ENCODE assay signal across 8 mouse cellular contexts in genomic region chr12:54862606-54863535, GRCm38 (mm10). TPM values are rescaled to one million over a fixed set of nuclear protein-coding genes. Genes with fewer than 3 reads are reported as not detected.
DNase-seq lines count a peak whose midpoint lies in the region; ATAC-seq lines count a peak whose summit lies in the region.

Gene Cfl2, minus strand, starts transcription at chr12:54862877.

- H3K4me3 ChIP-seq in forebrain, embryonic 10.5 days, result peak within 1 kb of the TSS; percentile 86
- peak within 1 kb of the TSS; percentile 57 to 84 for H3K4me3 ChIP-seq in heart, embryonic 14.5 days (ENCODE audit: control insufficient read depth in 1 of 2, insufficient read depth in 1 of 2, low read depth in 1 of 2, low read length in 2 of 2)
- peak within 1 kb of the TSS; percentile 84 for H3K4me3 ChIP-seq in liver, embryonic 12.5 days

- peak; percentile 87 to 88 for DNase-seq in CD8-positive naive resting alpha-beta T cell, adult 2 months (ENCODE audit: low read depth in 2 of 2, low spot score in 2 of 2)
- DNase-seq in c-Kit-negative CD71-positive TER-119-positive erythroid progenitor cells, embryonic 14.5 days (ENCODE audit: low read depth, low spot score), result peak; percentile 50
- peak; percentile 87 for DNase-seq in forebrain, embryonic 10.5 days (ENCODE audit: extremely low spot score, low spot score)
- peak; percentile 92 for DNase-seq in kidney, postnatal 14 days
- peak; percentile 73 for DNase-seq in naive thymus-derived CD4-positive, alpha-beta T cell, adult 2 months (ENCODE audit: low read depth)
- DNase-seq in splenic B cell, adult 2 months (ENCODE audit: low read depth, low spot score), result peak; percentile 78

- peaks cover 32% of the 10 kb centered on the region for H3K36me3 ChIP-seq in forebrain, embryonic 10.5 days (replicated peaks)
- H3K36me3 ChIP-seq in heart, embryonic 14.5 days (ENCODE audit: control insufficient read depth, insufficient read depth, low read length), result peaks cover 31% of the 10 kb centered on the region
- peaks cover 21% of the 10 kb centered on the region for H3K36me3 ChIP-seq in liver, embryonic 12.5 days
- peaks cover 4% of the 10 kb centered on the region; the same call in 1 of the 2 replicates for H3K36me3 ChIP-seq in splenic B cell, adult 2 months (ENCODE audit: control insufficient read depth, insufficient read depth, low read length, poor library complexity, severe bottlenecking)

- peak within 1 kb of the TSS; percentile 78 for H3K4me2 ChIP-seq in heart, embryonic 14.5 days (ENCODE audit: low read length)
- peak within 1 kb of the TSS; percentile 91 for H3K4me2 ChIP-seq in liver, embryonic 12.5 days

- H3K9me3 ChIP-seq in forebrain, embryonic 10.5 days, result peaks cover 2% of the 10 kb centered on the region; the same call in 1 of the 2 replicates
- 0 out of 2 replicates have a peak, but pooled peaks cover 4% of the 10 kb centered on the region for H3K9me3 ChIP-seq in heart, embryonic 14.5 days (ENCODE audit: control insufficient read depth, low read length)
- H3K9me3 ChIP-seq in liver, embryonic 12.5 days (replicated peaks), result no peaks in the 10 kb centered on the region

- WGBS in forebrain, embryonic 10.5 days, result 1% methylated on average over 82 of the region's 82 CpGs
- under 1% methylated on average over 69 of the region's 82 CpGs for WGBS in heart, embryonic 14.5 days
- 1% methylated on average over 68 of the region's 82 CpGs for WGBS in liver, embryonic 12.5 days (ENCODE audit: insufficient replicate concordance)

- H3K27ac ChIP-seq in forebrain, embryonic 10.5 days, result peak within 1 kb of the TSS; percentile 99
- peak within 1 kb of the TSS; percentile 99 for H3K27ac ChIP-seq in heart, embryonic 14.5 days (replicated peaks in 1 of 2; ENCODE audit: control insufficient read depth in 1 of 2, insufficient read depth in 1 of 2, low read depth in 2 of 2, low read length in 2 of 2)
- peak within 1 kb of the TSS; percentile 94 for H3K27ac ChIP-seq in liver, embryonic 12.5 days

- peak; percentile 89 for ATAC-seq in heart, embryonic 14.5 days (ENCODE audit: insufficient number of reproducible peaks, insufficient read depth, low FRiP score, low read depth)
- peak; percentile 91 for ATAC-seq in liver, embryonic 12.5 days

- H3K9ac ChIP-seq in heart, embryonic 14.5 days (ENCODE audit: low read length), result peak within 1 kb of the TSS; percentile 98
- peak within 1 kb of the TSS; percentile 98 for H3K9ac ChIP-seq in liver, embryonic 12.5 days

- H3K4me1 ChIP-seq in forebrain, embryonic 10.5 days, result peaks cover 22% of the 10 kb centered on the region
- peaks cover 2 to 20% of the 10 kb centered on the region in 2 experiments; a peak in 3 of 4 replicates for H3K4me1 ChIP-seq in heart, embryonic 14.5 days (ENCODE audit: control insufficient read depth in 2 of 2, insufficient read depth in 2 of 2, low read length in 2 of 2)
- H3K4me1 ChIP-seq in liver, embryonic 12.5 days, result peaks cover 26% of the 10 kb centered on the region

- no peaks in the 10 kb centered on the region for H3K27me3 ChIP-seq in forebrain, embryonic 10.5 days (ENCODE audit: poor library complexity, severe bottlenecking)
- no peaks in the 10 kb centered on the region for H3K27me3 ChIP-seq in heart, embryonic 14.5 days (ENCODE audit: control insufficient read depth, insufficient read depth, low read length)
- H3K27me3 ChIP-seq in liver, embryonic 12.5 days (replicated peaks), result no peaks in the 10 kb centered on the region
- no peaks in the 10 kb centered on the region for H3K27me3 ChIP-seq in splenic B cell, adult 2 months (ENCODE audit: control insufficient read depth, insufficient read depth, low read length, poor library complexity, severe bottlenecking)

RNA-seq across cellular contexts. Expression of gene Cfl2, which starts in this region (rescaled TPM):
- polyA plus RNA-seq in forebrain, embryonic 10.5 days (2016; fragmentation: Nextera tagmentation; extraction: Ambion mirVana), result 198 and 200 TPM in 2 replicates
- polyA plus RNA-seq in heart, embryonic 14.5 days (2014; fragmentation: Nextera tagmentation; extraction: Ambion mirVana), result 537 and 540 TPM in 2 replicates
- 46.1 and 47.7 TPM in 2 replicates for polyA plus RNA-seq in liver, embryonic 12.5 days (2016; fragmentation: Nextera tagmentation; extraction: Ambion mirVana)

Comparison
In these comparisons a context has a peak if more than half of its experiments do, and no peak if none do; other contexts are left out.
1. Peak in every context shown above with its lines: DNase-seq, ATAC-seq, H3K4me3 ChIP-seq and H3K27ac ChIP-seq.